Mouse (Mus musculus) ovary, postnatal 36 days (tissue): ENCODE data around the gene Nucb1.
"Not testable (repeated sequence)": the region's sequence is repeated elsewhere in the genome, so short reads cannot be mapped to it uniquely, and the experiment has no call there.

Source experiments
- DNase-seq: peaks from one replicate; pipeline ENCODE4 v3.0.0; 2022; ENCODE audit warnings: low spot score, mixed read lengths

The Nucb1 gene

DNA sequence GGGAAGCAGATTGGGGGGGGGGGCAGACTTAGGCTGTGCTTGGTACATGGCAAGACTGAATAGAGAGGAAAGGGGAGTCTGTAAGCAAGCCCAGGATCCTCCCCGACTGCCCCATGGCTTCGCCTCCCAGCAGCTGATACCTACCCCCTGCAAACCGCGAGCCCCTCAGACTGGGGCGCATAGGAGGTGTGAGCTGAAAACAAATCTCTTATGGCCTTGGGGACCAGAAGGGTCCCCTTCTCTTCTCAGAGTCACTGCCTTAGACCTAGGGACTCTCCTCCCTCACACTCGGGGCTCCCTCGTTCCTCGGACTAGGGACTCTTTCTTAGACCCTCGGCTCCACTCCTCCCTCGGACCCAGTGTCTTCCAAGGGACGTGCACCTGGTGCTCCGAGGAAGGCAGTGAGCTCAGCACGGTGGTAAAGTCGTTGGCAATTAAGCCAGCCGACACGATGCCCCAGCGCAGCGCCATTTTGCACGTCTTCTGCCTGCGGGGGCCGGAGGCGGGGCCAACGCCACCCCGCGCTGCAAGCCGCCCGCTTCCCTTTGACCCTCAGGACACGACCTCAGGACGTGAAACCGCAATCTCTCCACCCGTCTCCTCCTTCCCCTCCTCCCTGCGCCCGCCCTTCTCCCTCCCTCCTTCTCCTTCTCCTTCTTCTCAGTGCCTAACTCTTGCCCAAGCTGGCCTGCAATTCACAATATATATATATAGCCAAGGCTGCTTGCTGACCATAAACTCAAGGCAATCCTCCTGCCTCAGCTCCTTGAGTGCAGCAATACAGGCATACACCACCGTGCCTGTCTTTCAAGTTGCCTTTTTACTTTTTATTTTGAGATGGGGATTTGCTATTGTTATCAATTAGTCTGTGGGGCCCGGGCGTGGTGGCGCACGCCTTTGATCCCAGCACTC lies 21.7 kb downstream of the Nucb1 start, which contains the start of gene Dhdh:
TSS of gene Dhdh (minus strand) at position 513 of the 912 bp plus-strand sequence.
- DNase-seq = peak; percentile 80

DNA sequence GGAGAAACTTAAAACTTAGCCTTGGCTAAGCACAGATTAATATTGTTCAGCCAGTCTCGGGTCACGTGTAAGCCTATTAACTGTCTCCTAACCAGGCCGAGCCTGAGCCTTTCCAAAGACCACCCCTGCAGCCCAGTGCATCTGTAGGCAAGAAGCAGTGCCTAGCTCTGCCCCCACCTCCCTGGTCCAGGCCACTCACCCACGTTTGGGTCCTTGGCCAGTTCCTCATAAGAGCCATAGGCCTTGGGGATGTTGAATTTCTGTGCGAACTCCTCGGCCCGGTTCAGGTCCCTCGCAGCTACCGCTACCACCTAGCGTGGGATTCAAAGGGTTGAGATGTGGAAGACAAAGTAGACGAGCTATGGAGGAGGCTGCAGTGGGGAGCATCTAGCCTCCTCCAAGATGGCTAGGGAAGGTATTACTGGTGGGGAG lies 22.3 kb downstream of the Nucb1 start:
- DNase-seq = no peak

DNA sequence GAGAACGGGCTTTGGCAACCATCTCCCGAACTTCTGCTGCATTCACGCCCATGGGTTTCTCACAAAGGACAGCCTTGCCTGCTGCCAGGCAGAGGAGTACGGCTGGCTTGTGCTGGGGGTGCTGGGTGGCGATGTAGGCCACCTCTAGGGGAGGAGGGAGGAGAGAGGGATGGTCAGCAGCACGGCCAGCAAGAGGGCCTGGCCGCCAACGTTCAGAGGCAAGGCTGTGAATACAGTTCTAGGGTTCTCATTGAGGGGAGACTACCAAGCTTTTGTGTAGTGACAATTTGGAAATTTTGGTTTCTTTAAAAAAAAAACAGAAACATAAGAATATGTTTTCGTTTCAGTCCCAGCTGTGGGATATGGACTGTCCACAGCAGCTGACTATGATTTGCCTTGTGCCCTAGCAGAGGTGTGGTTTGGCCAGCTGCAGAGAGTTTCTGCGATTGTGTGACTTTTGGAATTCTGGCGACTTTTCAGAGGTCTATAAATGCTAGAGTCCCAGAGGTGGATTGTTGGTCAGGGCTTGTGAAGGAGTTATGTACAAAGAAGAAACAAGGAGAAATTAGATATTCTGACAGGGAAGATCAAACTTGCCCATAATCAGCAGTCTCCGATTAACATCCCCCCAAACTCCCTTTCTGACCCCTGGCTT lies 23.3 kb downstream of the Nucb1 start, which contains the start of gene Gm45808:
TSS of gene Gm45808 (minus strand) at position 51 of the 655 bp plus-strand sequence.
- no peak for DNase-seq

DNA sequence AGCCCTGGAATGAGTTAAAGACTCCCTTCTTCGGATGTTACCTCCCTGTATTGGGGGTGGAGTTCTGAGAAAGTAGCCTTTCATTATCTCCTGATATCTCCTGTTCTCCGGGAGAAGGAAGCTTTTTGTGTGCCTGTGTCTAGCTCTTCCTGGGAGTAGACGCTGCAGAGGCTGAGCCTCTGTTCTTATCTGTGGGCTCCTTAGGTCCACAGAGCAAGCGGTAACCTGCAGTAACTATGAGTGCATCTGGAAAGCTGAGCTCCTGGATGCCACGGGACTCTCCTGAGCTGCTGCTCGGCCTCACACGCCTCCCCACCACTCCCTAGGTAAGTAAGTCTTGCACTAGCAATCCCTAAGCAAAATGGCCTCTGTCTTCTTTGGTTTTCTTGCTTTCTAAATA lies 24.0 kb downstream of the Nucb1 start:
- DNase-seq = no peak

DNA sequence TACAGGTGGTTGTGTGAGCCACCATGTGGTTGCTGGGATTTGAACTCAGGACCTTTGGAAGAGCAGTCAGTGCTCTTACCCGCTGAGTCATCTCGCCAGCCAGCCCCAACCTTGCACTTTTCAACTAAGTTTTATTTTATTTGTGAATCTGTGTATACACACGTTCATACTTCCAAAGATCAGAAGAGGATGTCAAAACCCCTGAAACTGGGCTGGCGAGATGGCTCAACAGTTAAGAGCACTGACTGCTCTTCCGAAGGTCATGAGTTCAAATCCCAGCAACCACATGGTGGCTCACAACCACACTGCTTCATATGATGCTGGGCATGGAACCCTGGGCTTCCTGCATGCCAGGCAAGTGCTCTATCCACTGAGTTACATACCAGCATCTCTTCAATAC lies 25.2 kb downstream of the Nucb1 start:
- DNase-seq = not testable (repeated sequence)

DNA sequence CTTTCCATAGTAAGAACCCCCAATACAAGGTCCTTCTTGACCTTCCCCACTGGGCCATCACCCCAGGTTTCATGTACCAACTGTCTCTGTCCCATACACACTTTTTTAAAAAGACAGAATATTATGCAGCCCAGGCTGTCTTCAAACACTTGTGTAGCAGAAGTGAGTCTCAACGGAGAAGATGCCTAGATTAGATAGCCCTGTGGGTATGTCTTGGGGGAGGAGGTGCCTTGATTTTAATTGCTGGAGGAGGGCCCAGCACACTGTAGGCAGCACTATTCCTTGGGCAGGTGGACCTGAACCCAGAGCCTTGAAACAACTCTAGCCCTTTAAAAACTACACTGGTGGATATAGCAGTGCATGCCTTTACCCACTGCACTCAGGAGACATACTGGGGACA lies 28.0 kb downstream of the Nucb1 start:
- no peak for DNase-seq

DNA sequence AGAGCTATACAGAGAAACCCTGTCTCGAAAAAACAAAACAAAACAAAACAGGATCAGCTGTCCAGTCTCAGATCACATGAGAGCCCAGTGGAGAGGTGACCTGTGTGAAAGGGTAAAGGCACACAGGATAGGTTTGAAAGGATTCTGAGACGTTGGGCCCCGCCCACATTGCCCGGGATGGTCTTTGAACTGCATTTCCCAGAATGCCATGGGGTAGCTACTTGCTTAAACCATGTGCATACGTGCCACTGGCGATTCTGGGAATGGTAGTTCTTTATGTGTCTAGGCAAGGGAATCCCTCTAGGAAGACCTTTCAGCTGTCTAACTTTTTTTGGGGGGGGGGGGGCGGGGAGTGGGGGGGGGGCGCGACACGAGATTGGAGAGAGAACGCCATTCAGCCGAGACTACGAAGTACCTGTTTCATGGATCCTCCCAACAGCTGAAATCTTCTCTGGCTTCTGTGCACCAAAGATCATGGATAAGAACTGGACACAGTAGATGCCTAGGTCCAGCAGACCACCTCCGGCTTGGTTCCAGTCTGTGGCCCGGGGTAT lies 28.8 kb downstream of the Nucb1 start, which contains the start of gene Tulp2:
TSS of gene Tulp2 (plus strand) at position 504 of the 554 bp plus-strand sequence.
- peak; percentile 49 for DNase-seq

DNA sequence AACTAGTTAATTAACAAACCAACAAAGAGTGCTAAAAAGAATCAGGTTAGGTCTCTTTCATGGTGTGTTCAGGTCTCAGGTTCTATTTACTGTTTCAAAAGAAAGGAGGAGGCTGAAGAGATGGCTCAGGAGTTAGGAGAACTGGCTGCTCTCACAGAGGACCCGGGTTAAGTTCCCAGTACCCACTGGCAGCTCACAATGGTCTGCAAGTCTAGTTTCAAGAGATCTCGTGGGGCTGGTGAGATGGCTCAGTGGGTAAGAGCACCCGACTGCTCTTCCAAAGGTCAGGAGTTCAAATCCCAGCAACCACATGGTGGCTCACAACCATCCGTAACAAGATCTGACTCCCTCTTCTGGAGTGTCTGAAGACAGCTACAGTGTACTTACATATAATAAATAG lies 29.9 kb downstream of the Nucb1 start:
- DNase-seq = not testable (repeated sequence)

DNA sequence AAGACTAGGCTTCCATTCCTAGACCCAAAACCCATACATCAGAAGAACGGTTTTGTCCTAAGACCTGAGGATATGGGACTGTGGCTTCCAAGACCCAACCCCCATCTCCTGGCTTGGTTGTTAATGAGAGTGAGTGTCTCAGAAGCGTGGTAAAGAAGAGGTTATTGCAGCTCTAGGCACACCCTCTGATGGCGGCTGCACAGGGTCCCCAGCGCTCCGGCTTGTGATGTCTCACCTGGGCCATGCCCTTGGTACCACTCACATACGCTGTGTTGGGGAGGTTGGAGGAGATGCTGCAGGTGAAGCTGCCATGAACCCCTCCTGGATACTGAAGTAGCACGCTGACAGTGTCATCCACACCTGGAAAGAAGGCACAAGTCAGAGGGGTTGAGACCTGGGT lies 31.4 kb downstream of the Nucb1 start:
- no peak for DNase-seq

DNA sequence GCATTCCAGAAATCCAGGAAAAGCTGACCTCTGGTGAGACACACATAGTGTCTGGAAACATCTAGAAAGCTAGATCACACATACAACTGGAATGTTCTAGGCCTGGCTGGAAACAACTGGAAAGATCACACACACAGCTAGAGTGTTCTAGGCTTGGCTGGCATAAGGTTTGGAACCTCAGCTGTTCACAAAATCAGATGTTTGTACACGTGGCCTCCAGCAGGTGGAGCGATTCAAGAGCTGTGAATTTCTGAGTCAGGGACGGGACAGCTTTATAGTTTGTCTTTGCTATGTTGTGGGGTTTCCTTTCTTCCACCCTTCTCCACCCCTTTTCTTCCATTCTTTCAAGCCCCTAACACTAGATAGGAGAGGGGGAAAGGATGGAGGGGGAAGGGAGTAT lies 33.2 kb downstream of the Nucb1 start:
- no peak for DNase-seq

DNA sequence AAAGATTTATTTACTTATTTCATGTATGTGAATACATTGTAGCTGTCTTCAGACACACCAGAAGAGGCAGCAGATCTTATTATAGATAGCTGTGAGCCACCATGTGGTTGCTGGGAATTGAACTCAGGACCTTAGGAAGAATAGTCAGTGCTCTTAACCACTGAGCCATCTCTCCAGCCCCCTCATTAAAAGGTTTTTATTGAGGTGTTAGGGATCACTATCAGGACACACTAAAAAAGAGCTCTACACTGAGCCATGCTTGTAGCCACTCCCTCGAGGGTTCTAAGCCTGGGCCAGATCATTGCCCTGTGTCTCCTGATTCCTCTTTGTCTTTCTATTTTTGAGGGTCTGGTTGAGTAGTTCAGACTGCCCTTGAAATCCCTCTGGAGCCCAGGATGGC lies 33.8 kb downstream of the Nucb1 start:
- no peak for DNase-seq

DNA sequence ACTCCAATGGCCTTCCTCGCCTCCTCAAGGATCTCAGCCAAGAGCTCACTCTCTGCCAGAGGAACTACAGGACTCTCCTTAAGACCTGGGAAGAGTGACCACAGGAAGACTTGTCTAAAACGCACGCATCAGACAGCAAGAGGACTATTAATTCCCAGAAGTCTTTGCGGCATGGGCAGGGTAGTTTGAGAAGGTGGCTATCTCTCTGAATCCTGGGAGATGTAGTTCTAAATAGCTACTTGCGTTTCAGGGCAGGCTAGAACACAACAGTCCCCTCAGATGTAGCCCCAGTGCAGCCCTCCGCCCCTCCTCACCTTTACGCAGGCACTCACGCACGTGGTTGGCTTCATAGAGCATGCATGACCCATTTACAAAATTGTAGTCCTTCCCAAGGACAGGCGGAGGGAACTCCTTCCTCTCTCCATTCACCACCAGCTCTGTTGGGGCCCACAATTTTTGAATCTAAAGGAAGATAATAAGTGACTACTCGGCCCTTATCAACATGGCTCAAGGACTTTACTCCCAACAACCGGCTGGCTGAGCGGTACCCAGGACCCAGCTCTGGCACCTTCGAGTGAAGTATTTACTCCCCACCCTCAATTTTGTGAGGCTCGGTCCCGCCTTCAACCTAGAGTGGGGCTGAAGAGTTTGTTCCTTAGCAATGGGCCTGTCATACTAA lies 34.8 kb downstream of the Nucb1 start:
- DNase-seq = no peak

DNA sequence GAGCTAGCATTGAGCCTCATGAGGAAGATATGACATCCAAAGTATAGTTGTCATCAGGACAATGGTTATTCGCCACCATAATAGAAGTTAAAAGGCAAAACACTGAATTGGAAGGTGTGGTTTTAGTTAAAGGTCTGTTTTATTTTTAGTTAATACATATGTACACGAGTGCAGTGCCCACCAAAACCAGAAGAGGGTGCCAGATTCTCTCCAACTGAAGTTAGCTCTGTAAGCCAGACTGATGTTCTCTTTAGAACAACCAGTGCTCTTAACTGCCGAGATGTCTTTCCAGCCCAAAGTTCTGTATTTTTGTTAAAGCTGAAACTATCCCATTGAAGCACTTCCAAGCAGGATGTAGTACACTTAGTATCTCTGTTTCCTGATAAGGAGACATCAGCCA lies 39.3 kb downstream of the Nucb1 start:
- DNase-seq = peak; percentile 58

DNA sequence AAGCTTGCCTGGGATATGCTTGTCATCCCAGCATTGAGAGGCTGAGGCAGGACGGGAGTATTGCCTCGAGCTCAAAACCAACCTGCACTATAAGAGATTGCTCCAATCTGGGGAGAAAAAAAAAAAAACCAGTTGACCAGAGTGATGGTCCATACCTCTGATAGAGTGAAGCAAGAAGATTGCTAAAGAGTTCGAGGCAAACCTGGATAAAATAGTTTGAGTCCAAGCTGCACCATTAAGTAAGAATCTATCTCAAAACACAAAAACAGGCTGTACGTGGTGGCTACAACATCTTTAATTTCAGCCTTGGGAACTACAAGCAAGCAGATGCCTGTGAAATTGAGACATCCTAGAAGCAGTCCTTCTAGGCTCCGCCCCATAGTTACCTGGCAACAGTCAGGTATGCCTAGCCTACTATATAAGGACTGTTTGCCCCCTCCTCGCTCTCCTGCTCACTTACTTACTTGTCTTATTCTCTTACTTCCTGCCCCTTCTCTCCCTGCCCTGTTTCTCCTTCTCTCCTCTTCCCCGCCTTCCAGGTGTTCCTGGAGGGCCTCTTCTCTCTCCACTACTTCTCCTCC lies 43.0 kb downstream of the Nucb1 start:
- no peak for DNase-seq

DNA sequence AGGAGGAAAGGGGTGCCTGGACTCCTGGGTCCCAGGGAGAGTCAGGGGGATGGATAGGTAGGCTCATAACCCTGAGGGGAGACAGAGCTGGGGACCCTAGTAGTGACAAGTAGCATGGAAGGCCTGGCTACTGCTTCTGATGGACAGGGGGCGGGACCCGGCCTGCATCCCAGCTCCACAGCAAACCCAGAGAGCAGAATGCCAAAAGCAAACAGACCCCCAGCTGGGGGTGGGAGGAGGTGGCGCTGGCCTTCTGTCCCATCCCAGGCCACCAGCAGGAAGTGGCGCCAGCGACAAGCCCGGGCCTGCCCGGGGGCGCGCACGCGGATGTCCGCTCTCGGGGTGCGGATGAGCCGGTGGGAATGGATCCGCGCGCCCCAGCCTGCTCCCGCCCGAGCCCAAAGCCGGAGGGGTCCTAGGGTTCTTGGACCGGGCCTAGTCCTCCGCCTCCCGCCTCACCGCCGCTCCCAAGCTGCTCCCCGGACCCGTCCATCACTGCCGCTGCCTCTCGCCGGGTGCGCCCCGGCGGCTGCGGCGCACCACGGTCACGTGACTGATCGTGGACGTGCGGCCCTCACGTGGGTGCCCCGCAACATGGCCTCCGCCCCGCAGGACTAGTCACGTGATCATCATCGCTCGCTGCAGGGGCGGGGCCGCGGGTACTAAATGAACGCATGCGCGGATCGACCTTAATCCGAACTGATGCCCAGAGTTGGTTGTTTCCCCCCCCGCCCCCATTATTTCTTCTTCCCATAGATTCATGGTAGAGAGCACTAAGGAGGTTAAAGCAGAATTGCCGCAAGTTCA lies 43.7 kb downstream of the Nucb1 start, which contains the start of gene Bax:
TSS of gene Bax (minus strand) at position 616 of the 807 bp plus-strand sequence.
- DNase-seq = peak; percentile 94

DNA sequence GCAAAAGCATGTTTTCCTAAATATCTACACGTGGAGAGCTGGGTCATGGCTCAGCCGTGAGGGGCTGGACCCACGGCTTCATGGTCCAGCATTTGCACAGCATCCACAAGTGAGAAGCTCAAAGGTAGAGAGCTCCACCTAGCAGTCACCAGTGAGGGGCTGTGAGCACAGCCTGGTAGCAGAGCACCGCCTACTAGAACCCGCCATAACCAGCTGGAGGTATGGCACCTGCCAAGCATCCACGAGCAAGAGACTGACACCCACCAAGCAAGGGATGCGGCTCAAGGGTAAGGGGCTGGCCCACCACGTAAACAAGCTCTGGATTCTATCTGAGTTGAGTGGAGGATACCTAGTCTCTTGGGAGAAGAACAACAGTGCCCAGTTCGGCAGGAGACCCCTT lies 44.7 kb downstream of the Nucb1 start:
- DNase-seq = no peak

DNA sequence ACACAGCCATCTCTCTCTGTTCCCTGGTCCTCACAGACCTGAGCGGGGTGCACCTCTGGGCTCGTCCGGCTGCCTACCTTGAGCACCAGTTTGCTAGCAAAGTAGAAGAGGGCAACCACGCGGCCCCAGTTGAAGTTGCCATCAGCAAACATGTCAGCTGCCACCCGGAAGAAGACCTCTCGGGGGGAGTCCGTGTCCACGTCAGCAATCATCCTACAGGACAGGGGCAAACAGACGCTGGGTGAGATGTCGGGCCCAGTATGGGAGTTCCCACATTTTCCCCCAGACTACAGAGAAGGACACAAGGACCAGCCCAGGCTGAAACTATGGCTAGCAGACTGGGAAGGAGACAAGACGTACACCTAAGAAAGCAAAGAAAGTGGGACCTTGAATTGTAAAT lies 45.1 kb downstream of the Nucb1 start:
- DNase-seq = no peak

DNA sequence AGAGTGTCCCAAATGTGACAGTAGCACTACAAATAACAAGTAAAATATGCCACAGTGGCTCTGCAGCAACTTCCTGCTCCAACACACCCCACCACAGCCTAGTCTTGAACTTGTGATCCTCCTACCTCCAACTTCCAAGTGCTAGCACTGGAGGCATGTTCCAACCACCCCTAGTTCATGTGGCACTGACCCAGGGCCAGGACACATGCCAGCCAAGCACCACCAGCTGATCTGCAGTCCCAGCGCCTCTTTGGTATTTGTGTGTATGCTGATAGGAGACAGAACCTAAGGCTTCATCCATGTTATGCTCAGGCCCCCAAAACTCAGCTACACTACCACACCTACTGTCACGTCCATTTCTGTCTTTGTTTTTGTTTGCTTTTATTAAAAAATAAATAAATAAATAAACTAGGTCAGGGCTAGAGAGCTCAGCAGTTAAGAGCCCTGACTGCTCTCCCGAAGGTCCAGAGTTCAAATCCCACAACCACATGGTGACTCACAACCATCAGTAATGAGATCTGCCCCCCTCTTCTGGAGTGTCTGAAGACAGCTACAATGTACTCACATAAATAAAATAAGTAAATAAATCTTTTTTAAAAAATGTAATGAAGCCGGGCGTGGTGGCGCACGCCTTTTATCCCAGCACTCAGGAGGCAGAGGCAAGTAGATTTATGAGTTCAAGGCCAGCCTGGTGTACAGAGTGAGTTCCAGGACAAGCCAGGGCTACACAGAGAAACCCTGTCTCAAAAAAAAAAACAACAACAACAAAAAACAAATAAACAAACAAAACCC lies 46.0 kb downstream of the Nucb1 start:
- no peak for DNase-seq

DNA sequence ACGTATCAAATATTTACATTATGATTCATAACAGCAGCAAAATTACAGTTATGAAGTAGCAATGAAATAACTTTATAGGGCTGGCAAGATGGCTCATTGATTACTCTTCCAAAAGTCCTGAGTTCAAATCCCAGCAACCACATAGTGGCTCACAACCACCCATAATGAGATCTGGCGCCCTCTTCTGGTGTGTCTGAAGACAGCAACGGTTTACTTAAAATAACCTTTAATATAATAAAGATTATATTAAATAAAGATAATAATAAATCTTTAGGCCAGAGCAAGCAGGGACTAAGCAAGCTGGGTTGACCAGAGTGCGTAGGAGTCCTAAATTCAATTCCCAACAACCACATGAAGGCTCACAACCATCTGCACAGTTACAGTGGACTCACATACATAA lies 47.3 kb downstream of the Nucb1 start:
- not testable (repeated sequence) for DNase-seq

DNA sequence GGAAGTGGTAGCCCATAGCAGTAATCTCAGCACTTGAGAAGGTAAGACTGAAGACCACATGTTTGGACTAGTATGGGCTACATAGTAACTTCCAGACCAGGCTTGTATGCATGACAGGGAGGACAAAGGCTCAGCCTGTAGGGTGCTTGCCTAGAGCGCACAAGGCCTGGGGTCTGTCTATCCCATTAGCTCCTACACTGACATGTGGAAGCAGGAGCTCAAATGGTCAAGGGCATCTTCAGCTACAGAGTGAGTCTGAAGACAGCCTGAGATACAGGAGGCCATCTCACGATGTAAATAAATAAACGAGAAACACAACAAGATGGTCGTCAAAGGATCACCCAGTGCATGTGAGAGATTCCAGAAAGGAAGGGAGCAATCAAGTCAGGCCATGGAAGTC lies 47.9 kb downstream of the Nucb1 start:
- no peak for DNase-seq
